Mouse (Mus musculus): ENCODE measurements around the gene Lyg2. TPM values are rescaled to one million over a fixed set of nuclear protein-coding genes. Genes with fewer than 3 reads are reported as not detected.

The Lyg2 gene
- polyA plus RNA-seq, 2 experiments: not detected

GRCm38 (mm10) chr1:37872131-37873067 is 43.9 kb downstream of the Lyg2 start:
- Histone ChIP-seq H3K36me3 (ENCODE audit: control insufficient read depth, insufficient read depth, low read length) (peaks cover 27% of the 10 kb centered on the region), H3K4me1 (ENCODE audit: control insufficient read depth, insufficient read depth, low read length) (peaks cover 4% of the 10 kb centered on the region; the same call in 1 of the 2 replicates), H3K9ac (ENCODE audit: low read depth, low read length, severe bottlenecking) (peak overlapping the region; percentile 43), H3K4me3 (replicated peaks; ENCODE audit: low read length) (peak overlapping the region; percentile 51), H3K4me2 (replicated peaks; ENCODE audit: low read depth, low read length, severe bottlenecking) (peak overlapping the region; percentile 56), H3K9me3 (ENCODE audit: control insufficient read depth, low read length) (no peaks in the 10 kb centered on the region), H3K27me3 (ENCODE audit: control insufficient read depth, insufficient read depth, low read length) (0 out of 2 replicates have a peak, but pooled peaks cover 5% of the 10 kb centered on the region), H3K27ac (replicated peaks; ENCODE audit: low read depth, low read length) (peak overlapping the region; percentile 71)
- DNase-seq (ENCODE audit: low spot score): peak; percentile 80
- 7% methylated on average over 33 of the region's 33 CpGs for WGBS
- peak; percentile 94 for ATAC-seq (ENCODE audit: low FRiP score, low read depth)
- TF ChIP-seq POLR2A (IDR thresholded peaks at IDR 0.05; ENCODE audit: borderline replicate concordance, extremely low read depth, insufficient read depth, insufficient read length): no peak

DNA sequence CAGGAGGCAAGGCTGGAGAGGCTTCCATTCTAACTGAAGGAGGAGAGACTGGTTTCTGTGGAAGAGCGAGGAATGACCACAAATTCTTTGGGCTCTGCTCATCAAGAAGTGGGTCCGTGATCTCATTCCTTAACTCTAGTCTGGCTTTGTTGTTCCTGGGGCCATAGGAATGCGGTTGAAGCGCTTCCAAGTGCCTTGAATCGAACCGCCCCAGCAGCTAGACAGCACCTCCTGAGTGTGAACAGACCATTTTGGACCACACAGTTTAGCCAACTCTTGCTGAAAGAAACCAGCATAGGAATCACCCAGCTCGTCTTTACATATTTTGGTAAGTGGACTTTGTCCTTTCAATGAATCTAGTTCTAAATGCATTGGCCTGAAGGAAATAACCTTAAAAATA is 44.6 kb downstream of the Lyg2 start, which contains the start of gene Lipt1:
Gene Lipt1, plus strand, starts transcription at position 35 of the 400 bp plus-strand sequence.
- H3K27me3 ChIP-seq (ENCODE audit: control insufficient read depth, insufficient read depth, low read length): 0 out of 2 replicates have a peak, but pooled peaks cover 5% of the 10 kb centered on the region
- peak; percentile 70 for ATAC-seq (ENCODE audit: low FRiP score, low read depth)
- WGBS: 7% methylated on average over 7 of the region's 7 CpGs

GRCm38 (mm10) chr1:37869362-37869761 is 46.9 kb downstream of the Lyg2 start:
- H3K9ac ChIP-seq (ENCODE audit: low read depth, low read length, severe bottlenecking): no peak overlapping the region
- H3K4me2 ChIP-seq (replicated peaks; ENCODE audit: low read depth, low read length, severe bottlenecking): no peak overlapping the region
- no peak for TF ChIP-seq POLR2A (IDR thresholded peaks at IDR 0.05; ENCODE audit: borderline replicate concordance, extremely low read depth, insufficient read depth, insufficient read length)
- H3K27me3 ChIP-seq (ENCODE audit: control insufficient read depth, insufficient read depth, low read length): 0 out of 2 replicates have a peak, but pooled peaks cover 5% of the 10 kb centered on the region
- H3K36me3 ChIP-seq (ENCODE audit: control insufficient read depth, insufficient read depth, low read length): no peaks in the 10 kb centered on the region
- H3K27ac ChIP-seq (replicated peaks; ENCODE audit: low read depth, low read length): no peak overlapping the region
- H3K9me3 ChIP-seq (ENCODE audit: control insufficient read depth, low read length): no peaks in the 10 kb centered on the region
- no peak for DNase-seq (ENCODE audit: low spot score)
- H3K4me3 ChIP-seq (replicated peaks; ENCODE audit: low read length): no peak overlapping the region
- 63% methylated on average over 2 of the region's 2 CpGs for WGBS
- no peak for ATAC-seq (ENCODE audit: low FRiP score, low read depth)
- H3K4me1 ChIP-seq (ENCODE audit: control insufficient read depth, insufficient read depth, low read length): peaks cover 4% of the 10 kb centered on the region; the same call in 1 of the 2 replicates

More for the DNA sequence above, 44.6 kb downstream of the Lyg2 start, which contains the start of gene Lipt1:
- DNase-seq (ENCODE audit: low spot score): peak; percentile 55
- Histone ChIP-seq H3K27ac (replicated peaks; ENCODE audit: low read depth, low read length) (peak within 1 kb of the TSS; percentile 71), H3K4me2 (replicated peaks; ENCODE audit: low read depth, low read length, severe bottlenecking) (peak within 1 kb of the TSS; percentile 56), H3K4me3 (replicated peaks; ENCODE audit: low read length) (peak within 1 kb of the TSS; percentile 51), H3K9ac (ENCODE audit: low read depth, low read length, severe bottlenecking) (peak within 1 kb of the TSS; percentile 43), H3K9me3 (ENCODE audit: control insufficient read depth, low read length) (no peaks in the 10 kb centered on the region), H3K36me3 (ENCODE audit: control insufficient read depth, insufficient read depth, low read length) (peaks cover 20% of the 10 kb centered on the region), H3K4me1 (ENCODE audit: control insufficient read depth, insufficient read depth, low read length) (peaks cover 4% of the 10 kb centered on the region; the same call in 1 of the 2 replicates)
- no peak for TF ChIP-seq POLR2A (IDR thresholded peaks at IDR 0.05; ENCODE audit: borderline replicate concordance, extremely low read depth, insufficient read depth, insufficient read length)

DNA sequence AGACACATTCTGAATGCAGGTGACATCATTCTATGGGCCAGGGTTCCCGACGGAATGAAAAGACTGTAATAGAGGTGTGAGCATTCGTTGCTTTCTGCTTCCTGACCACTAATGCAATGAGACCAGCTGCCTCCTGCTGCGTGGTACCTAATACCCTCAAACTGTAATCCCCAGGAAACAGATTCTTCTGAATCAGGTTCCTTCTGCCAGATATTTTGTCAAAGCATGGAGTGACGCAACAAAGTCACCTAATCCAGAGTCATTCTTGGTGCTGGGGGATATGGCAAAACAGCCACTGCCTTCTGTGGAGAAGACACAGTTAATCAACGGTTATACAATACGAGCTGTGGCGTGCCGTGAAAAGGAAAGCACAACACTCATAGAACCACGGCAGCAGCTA is 47.7 kb downstream of the Lyg2 start:
- Histone ChIP-seq H3K9me3 (ENCODE audit: control insufficient read depth, low read length) (no peaks in the 10 kb centered on the region), H3K4me2 (replicated peaks; ENCODE audit: low read depth, low read length, severe bottlenecking) (no peak overlapping the region), H3K4me1 (ENCODE audit: control insufficient read depth, insufficient read depth, low read length) (peaks cover 6% of the 10 kb centered on the region; the same call in 1 of the 2 replicates), H3K27ac (replicated peaks; ENCODE audit: low read depth, low read length) (no peak overlapping the region), H3K27me3 (ENCODE audit: control insufficient read depth, insufficient read depth, low read length) (0 out of 2 replicates have a peak, but pooled peaks cover 5% of the 10 kb centered on the region), H3K9ac (ENCODE audit: low read depth, low read length, severe bottlenecking) (no peak overlapping the region), H3K36me3 (ENCODE audit: control insufficient read depth, insufficient read depth, low read length) (no peaks in the 10 kb centered on the region), H3K4me3 (replicated peaks; ENCODE audit: low read length) (no peak overlapping the region)
- 59% methylated on average over 10 of the region's 10 CpGs for WGBS
- ATAC-seq (ENCODE audit: low FRiP score, low read depth): no peak
- no peak for TF ChIP-seq POLR2A (IDR thresholded peaks at IDR 0.05; ENCODE audit: borderline replicate concordance, extremely low read depth, insufficient read depth, insufficient read length)
- no peak for DNase-seq (ENCODE audit: low spot score)

DNA sequence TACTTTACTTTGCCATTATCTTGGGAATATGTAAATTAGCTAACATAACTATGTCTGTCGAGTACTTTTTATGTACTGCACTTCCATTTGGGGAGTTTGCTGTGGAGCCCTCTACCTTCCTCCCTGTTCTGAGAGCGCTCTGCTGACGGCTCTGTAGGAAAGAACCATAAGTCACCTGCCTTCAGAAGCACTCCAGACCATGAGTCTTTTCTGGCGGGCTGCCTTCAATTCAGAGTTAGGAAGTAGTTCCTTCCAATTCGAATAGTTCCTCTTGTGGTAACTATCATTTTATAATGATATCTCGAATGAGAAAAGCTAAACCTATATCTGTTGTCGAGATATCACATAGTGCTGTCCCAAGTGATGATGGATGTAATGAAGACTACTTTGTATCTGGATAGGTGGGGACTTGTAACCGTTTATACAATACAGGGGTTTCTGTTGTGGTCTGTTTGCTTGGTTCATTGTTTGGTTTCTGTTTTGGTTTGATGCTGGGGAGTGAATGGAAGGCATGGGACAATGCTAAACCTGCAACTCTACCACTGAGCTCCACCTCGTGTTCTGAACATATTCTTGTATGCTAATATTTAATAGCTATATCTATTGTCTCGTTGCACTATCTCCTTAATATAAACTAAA is 48.5 kb downstream of the Lyg2 start:
- no peaks in the 10 kb centered on the region for H3K9me3 ChIP-seq (ENCODE audit: control insufficient read depth, low read length)
- DNase-seq (ENCODE audit: low spot score) (no peak), ATAC-seq (ENCODE audit: low FRiP score, low read depth) (no peak)
- 0 out of 2 replicates have a peak, but pooled peaks cover 5% of the 10 kb centered on the region for H3K27me3 ChIP-seq (ENCODE audit: control insufficient read depth, insufficient read depth, low read length)
- WGBS: 72% methylated on average over 10 of the region's 10 CpGs
- H3K4me1 ChIP-seq (ENCODE audit: control insufficient read depth, insufficient read depth, low read length): 0 out of 2 replicates have a peak, but pooled peaks cover 2% of the 10 kb centered on the region
- H3K4me2 ChIP-seq (replicated peaks; ENCODE audit: low read depth, low read length, severe bottlenecking): no peak overlapping the region
- no peaks in the 10 kb centered on the region for H3K36me3 ChIP-seq (ENCODE audit: control insufficient read depth, insufficient read depth, low read length)
- H3K4me3 ChIP-seq (replicated peaks; ENCODE audit: low read length): no peak overlapping the region
- no peak for TF ChIP-seq POLR2A (IDR thresholded peaks at IDR 0.05; ENCODE audit: borderline replicate concordance, extremely low read depth, insufficient read depth, insufficient read length)
- H3K9ac ChIP-seq (ENCODE audit: low read depth, low read length, severe bottlenecking): no peak overlapping the region
- no peak overlapping the region for H3K27ac ChIP-seq (replicated peaks; ENCODE audit: low read depth, low read length)
